In the genomic region with DNA sequence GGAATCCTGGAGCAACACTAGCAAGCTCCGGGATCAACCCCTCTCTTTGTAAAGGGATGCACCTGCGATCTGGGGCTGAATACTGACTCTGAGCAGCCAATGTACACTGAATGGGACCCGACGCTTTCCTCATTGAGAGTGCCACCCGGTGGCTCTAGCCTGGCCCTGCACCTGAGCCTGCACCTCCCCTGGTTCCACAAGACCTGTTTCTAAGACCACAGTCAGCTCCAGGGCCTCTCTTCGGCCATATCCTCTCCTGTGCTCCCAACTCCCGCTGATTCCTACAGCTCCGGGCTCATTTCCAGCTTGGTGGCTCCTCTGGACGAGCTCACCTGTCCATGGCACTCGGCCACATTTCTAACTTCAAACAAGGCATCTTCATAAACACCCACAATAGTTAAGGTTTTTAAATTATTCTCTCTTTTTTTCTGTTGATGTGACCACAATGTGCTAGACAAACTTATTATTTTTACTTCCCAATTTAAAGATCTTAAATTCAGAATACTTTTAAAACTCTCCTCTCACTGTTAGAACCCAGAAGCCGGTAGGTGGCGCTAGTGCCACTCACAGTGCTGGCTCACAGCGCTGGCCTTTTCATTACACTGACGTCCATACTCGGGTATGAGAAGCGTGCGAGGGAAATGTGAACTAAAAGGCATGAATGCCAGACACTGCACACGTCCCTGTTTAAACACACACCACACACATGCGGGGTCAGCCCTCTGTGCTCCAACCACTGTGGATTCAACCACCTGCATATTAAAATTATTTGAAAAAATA, we compare ENCODE assay signal across 9 mouse cellular contexts. TPM values are rescaled to one million over a fixed set of nuclear protein-coding genes. Genes with fewer than 3 reads are reported as not detected.
DNase-seq lines count a peak whose midpoint lies in the region; ATAC-seq and TF ChIP-seq lines count a peak whose summit lies in the region.
"Had no signal": no experiment of that assay in that cellular context is flagged by ENCODE, and none has a peak within 500 bp of the region (broad histone marks: within the 10 kb centered on the region; RNA-seq: fewer than 3 reads in every experiment).

No protein-coding gene starts in this region.

- TF ChIP-seq POLR2A in MEL (IDR thresholded peaks at IDR 0.05; ENCODE audit: control insufficient read depth in 1 of 2, insufficient read depth in 1 of 2, low read depth in 1 of 2, low read length in 2 of 2, poor library complexity in 1 of 2) = no peak

- no peaks in the 10 kb centered on the region for H3K4me1 ChIP-seq in MEL (ENCODE audit: control insufficient read depth in 1 of 2, insufficient read depth in 2 of 2, low read length in 2 of 2)
- peaks cover 4% of the 10 kb centered on the region; the same call in 1 of the 2 replicates for H3K4me1 ChIP-seq in lung, postnatal 0 days (ENCODE audit: insufficient read depth, low read depth, low read length)

- H3K36me3 ChIP-seq in MEL (ENCODE audit: control insufficient read depth in 1 of 2, insufficient read depth in 2 of 2, low read length in 2 of 2) = no peaks in the 10 kb centered on the region
- no peaks in the 10 kb centered on the region for H3K36me3 ChIP-seq in lung, postnatal 0 days (ENCODE audit: insufficient read depth, low read length)

- H3K79me2 ChIP-seq in MEL (ENCODE audit: control insufficient read depth, insufficient read depth, low read length, poor library complexity) = no peaks in the 10 kb centered on the region

- H3K27me3 ChIP-seq in MEL (ENCODE audit: control insufficient read depth in 1 of 2, insufficient read depth in 2 of 2, low read length in 2 of 2) = peaks cover 5 to 14% of the 10 kb centered on the region in 2 experiments
- H3K27me3 ChIP-seq in lung, postnatal 0 days (replicated peaks; ENCODE audit: insufficient read depth, low read length) = no peaks in the 10 kb centered on the region

- TF ChIP-seq EP300 in MEL (IDR thresholded peaks at IDR 0.05; ENCODE audit: low read depth in 1 of 2, low read length in 2 of 2) = no peak
- no peak for TF ChIP-seq EP300 in lung, postnatal 0 days (IDR thresholded peaks at IDR 0.05)

- DNase-seq in MEL (ENCODE audit: low read depth, low spot score) = peak; percentile 78
- DNase-seq in cerebellum, adult 18-20 months = peak; percentile 73 to 81
- peak; percentile 34 to 78 for DNase-seq in layer of hippocampus, adult 8-10 months (ENCODE audit: low spot score in 2 of 2)
- peak; percentile 92 for DNase-seq in lung, postnatal 0 days (ENCODE audit: low spot score)
- peak; percentile 53 for DNase-seq in retina, adult 2 months (ENCODE audit: low read depth, low spot score)
- DNase-seq in thymus, postnatal 14 days = peak; percentile 85

- TF ChIP-seq CTCF in MEL (IDR thresholded peaks at IDR 0.05 in 2 of 3, conservative IDR thresholded peaks at IDR 0.05 in 1 of 3; ENCODE audit: control insufficient read depth in 1 of 3, insufficient read depth in 1 of 3, low read depth in 2 of 3, low read length in 3 of 3, poor library complexity in 1 of 3, severe bottlenecking in 1 of 3) = peak; percentile 69 to 93 (median 91)
- peak; percentile 86 for TF ChIP-seq CTCF in lung, postnatal 0 days (IDR thresholded peaks at IDR 0.05)

- no peak overlapping the region for H3K27ac ChIP-seq in MEL (ENCODE audit: control insufficient read depth, low read depth, low read length)
- H3K27ac ChIP-seq in lung, postnatal 0 days (ENCODE audit: low read length) = no peak overlapping the region; the same call in 1 of the 2 replicates
- H3K27ac ChIP-seq: macrophage had no signal

- H3K4me2 ChIP-seq in lung, postnatal 0 days (replicated peaks; ENCODE audit: low read depth, low read length) = no peak overlapping the region; the same call in 1 of the 2 replicates

- peak; percentile 88 for ATAC-seq in frontal cortex, adult (ENCODE audit: low TSS enrichment)
- ATAC-seq in hematopoietic stem cell, adult 5-6 weeks (replicated peaks in 1 of 2; ENCODE audit: insufficient read depth in 1 of 2, low FRiP score in 2 of 2, low TSS enrichment in 1 of 2, low read depth in 1 of 2, poor library complexity in 2 of 2, severe bottlenecking in 2 of 2) = peak; percentile 85 to 88
- ATAC-seq in lung, postnatal 0 days = peak; percentile 77

- no peak overlapping the region for H3K9ac ChIP-seq in MEL (ENCODE audit: control insufficient read depth, low read depth, low read length, poor library complexity, severe bottlenecking)
- H3K9ac ChIP-seq in lung, postnatal 0 days (replicated peaks; ENCODE audit: low read depth) = no peak overlapping the region

- no peak overlapping the region for H3K4me3 ChIP-seq in MEL (ENCODE audit: control insufficient read depth in 1 of 2, insufficient read depth in 1 of 2, low read depth in 2 of 2, low read length in 2 of 2)
- no peak overlapping the region for H3K4me3 ChIP-seq in lung, postnatal 0 days (ENCODE audit: low read depth, low read length)

- no peaks in the 10 kb centered on the region for H3K9me3 ChIP-seq in MEL (replicated peaks; ENCODE audit: insufficient read depth, low read length)
- H3K9me3 ChIP-seq in lung, postnatal 0 days (ENCODE audit: low read length) = no peaks in the 10 kb centered on the region

- peak; percentile 84 for TF ChIP-seq RAD21 in MEL (IDR thresholded peaks at IDR 0.05; ENCODE audit: low read depth, low read length)

- 15% methylated on average over 19 of the region's 19 CpGs for WGBS in lung, postnatal 0 days

TF ChIP-seq in MEL, 35 proteins besides CTCF, POLR2A, EP300 and RAD21:
- TF ChIP-seq SIN3A (IDR thresholded peaks at IDR 0.05; ENCODE audit: low read length) (no peak), MAZ (IDR thresholded peaks at IDR 0.05; ENCODE audit: low read depth, low read length) (no peak), TCF12 (IDR thresholded peaks at IDR 0.05; ENCODE audit: low read depth, low read length) (no peak), SMC3 (IDR thresholded peaks at IDR 0.05; ENCODE audit: low read depth, low read length) (peak; percentile 83), POLR2AphosphoS2 (IDR thresholded peaks at IDR 0.05; ENCODE audit: low read length) (no peak), CHD1 (IDR thresholded peaks at IDR 0.05; ENCODE audit: low read depth, low read length) (no peak), CHD2 (IDR thresholded peaks at IDR 0.05; ENCODE audit: low read length) (no peak), ZC3H11A (IDR thresholded peaks at IDR 0.05; ENCODE audit: low read depth, low read length) (peak; percentile 66), MYC (IDR thresholded peaks at IDR 0.05; ENCODE audit: low read depth, low read length) (0 out of 2 replicates have a peak, but pooled peaks have one; percentile 16), POLR2AphosphoS5 (IDR thresholded peaks at IDR 0.05; ENCODE audit: borderline replicate concordance, low read depth, low read length) (no peak), KAT2A (conservative IDR thresholded peaks at IDR 0.05; ENCODE audit: low read depth, low read length) (no peak)

RNA-seq across cellular contexts. Expression of gene Myzap, which starts 48.5 kb away (rescaled TPM):
- total RNA-seq in MEL (2012; rRNA removed) = not detected in 2 replicates
- polyA plus RNA-seq in MEL (2012; ENCODE audit: insufficient read depth in 1 of 2, insufficient read length in 2 of 2, low read depth in 1 of 2, low replicate concordance in 2 of 2, missing spikeins in 1 of 2) = under 1 TPM in 1 of 2 experiments, not detected in 1; 0.06 TPM
- total RNA-seq in hematopoietic stem cell, adult 5-6 weeks (2017) = 1.1 and 5.4 TPM in 2 replicates
- total RNA-seq in layer of hippocampus, adult 8-10 months (2022) = 1 to 10 TPM; 1.3 to 2.1 (median 1.5) TPM
- polyA plus RNA-seq in lung, postnatal 0 days (2015; fragmentation: Nextera tagmentation; extraction: Ambion mirVana) = 126 and 136 TPM in 2 replicates
- polyA plus RNA-seq: macrophage had no signal

RNA-seq across cellular contexts. Expression of gene Polr2m, which starts 57.9 kb away (rescaled TPM):
- 146 and 155 TPM in 2 replicates for total RNA-seq in MEL (2012; rRNA removed)
- polyA plus RNA-seq in MEL (2012; ENCODE audit: insufficient read depth in 1 of 2, insufficient read length in 2 of 2, low read depth in 1 of 2, low replicate concordance in 2 of 2, missing spikeins in 1 of 2) = 100 to 1,000 TPM; 217 to 624 TPM
- 152 and 197 TPM in 2 replicates for total RNA-seq in hematopoietic stem cell, adult 5-6 weeks (2017)
- total RNA-seq in layer of hippocampus, adult 8-10 months (2022) = 100 to 1,000 TPM; 163 to 180 (median 168) TPM
- polyA plus RNA-seq in lung, postnatal 0 days (2015; fragmentation: Nextera tagmentation; extraction: Ambion mirVana) = 159 and 173 TPM in 2 replicates
